Mouse (Mus musculus): Measurements from ENCODE around the gene Ttc9c. TPM values are rescaled to one million over a fixed set of nuclear protein-coding genes. Genes with fewer than 3 reads are reported as not detected.

The Ttc9c gene
- polyA plus RNA-seq, 1 experiment from 2014 or later: 63.3 TPM

- Histone ChIP-seq H3K27ac (replicated peaks; ENCODE audit: low read depth, low read length) (no peak overlapping the region), H3K36me3 (ENCODE audit: control insufficient read depth, insufficient read depth, low read length) (peaks cover 40% of the 10 kb centered on the region), H3K4me3 (ENCODE audit: low read depth, low read length) (no peak overlapping the region), H3K9ac (ENCODE audit: low read length) (no peak overlapping the region), H3K4me2 (ENCODE audit: low read depth, severe bottlenecking) (no peak overlapping the region), H3K4me1 (ENCODE audit: control insufficient read depth, insufficient read depth, low read length) (no peaks in the 10 kb centered on the region), H3K9me3 (ENCODE audit: control insufficient read depth, low read length) (peaks cover 10% of the 10 kb centered on the region), H3K27me3 (ENCODE audit: control insufficient read depth, insufficient read depth, low read length) (no peaks in the 10 kb centered on the region)
- ATAC-seq (ENCODE audit: insufficient number of reproducible peaks, low FRiP score, low TSS enrichment, low read depth): no peak
- 95% methylated on average over 4 of the region's 4 CpGs for WGBS
- DNase-seq (ENCODE audit: low spot score): no peak
Observed at GRCm38 (mm10) chr19:8763276-8763675, 55.9 kb downstream of the Ttc9c start.

DNA sequence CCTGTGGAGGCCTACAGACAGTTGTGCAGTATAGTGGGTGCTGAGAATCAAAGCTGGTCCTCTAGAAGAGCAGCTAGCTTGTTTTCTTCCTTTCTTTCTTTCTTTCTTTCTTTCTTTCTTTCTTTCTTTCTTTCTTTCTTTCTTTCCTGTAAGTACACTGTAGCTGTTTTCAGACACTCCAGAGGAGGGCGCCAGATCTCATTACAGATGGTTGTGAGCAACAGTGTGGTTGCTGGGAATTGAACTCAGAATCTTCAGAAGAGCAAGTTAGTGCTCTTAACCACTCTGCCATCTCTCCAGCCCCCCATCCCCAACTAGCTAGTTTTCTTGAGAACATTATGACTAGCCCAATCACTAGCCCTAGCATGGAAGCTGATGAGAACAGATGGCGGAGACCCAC is 58.4 kb downstream of the Ttc9c start:
- peaks cover 10% of the 10 kb centered on the region for H3K9me3 ChIP-seq (ENCODE audit: control insufficient read depth, low read length)
- no peak for DNase-seq (ENCODE audit: low spot score)
- no peak overlapping the region for H3K4me2 ChIP-seq (ENCODE audit: low read depth, severe bottlenecking)
- no peak for ATAC-seq (ENCODE audit: insufficient number of reproducible peaks, low FRiP score, low TSS enrichment, low read depth)
- H3K36me3 ChIP-seq (ENCODE audit: control insufficient read depth, insufficient read depth, low read length): peaks cover 25% of the 10 kb centered on the region
- no peak overlapping the region for H3K9ac ChIP-seq (ENCODE audit: low read length)
- 88% methylated on average over 2 of the region's 2 CpGs for WGBS
- no peaks in the 10 kb centered on the region for H3K27me3 ChIP-seq (ENCODE audit: control insufficient read depth, insufficient read depth, low read length)
- no peak overlapping the region for H3K27ac ChIP-seq (replicated peaks; ENCODE audit: low read depth, low read length)
- H3K4me1 ChIP-seq (ENCODE audit: control insufficient read depth, insufficient read depth, low read length): no peaks in the 10 kb centered on the region
- H3K4me3 ChIP-seq (ENCODE audit: low read depth, low read length): no peak overlapping the region

Other genes starting within 250 kb of the Ttc9c start
- gene Slc22a8, start 228.1 kb downstream of the Ttc9c start, polyA plus RNA-seq (2014; fragmentation: Nextera tagmentation; extraction: Ambion mirVana): not detected in 2 replicates
- not detected in 2 replicates for gene Slc22a6, start 201.3 kb downstream of the Ttc9c start, polyA plus RNA-seq (2014; fragmentation: Nextera tagmentation; extraction: Ambion mirVana)
- gene Chrm1, start 155.5 kb downstream of the Ttc9c start, polyA plus RNA-seq (2014; fragmentation: Nextera tagmentation; extraction: Ambion mirVana): 0.15 and 0.27 TPM in 2 replicates
- 108 and 114 TPM in 2 replicates for gene Slc3a2, start 96.0 kb downstream of the Ttc9c start, polyA plus RNA-seq (2014; fragmentation: Nextera tagmentation; extraction: Ambion mirVana)
- gene Wdr74, start 83.5 kb downstream of the Ttc9c start, polyA plus RNA-seq (2014; fragmentation: Nextera tagmentation; extraction: Ambion mirVana): 92.9 and 100 TPM in 2 replicates
- gene 1700092M07Rik, start 78.6 kb downstream of the Ttc9c start, polyA plus RNA-seq (2014; fragmentation: Nextera tagmentation; extraction: Ambion mirVana): 0.99 and 1.8 TPM in 2 replicates
- gene Stx5a, start 77.9 kb downstream of the Ttc9c start, polyA plus RNA-seq (2014; fragmentation: Nextera tagmentation; extraction: Ambion mirVana): 125 and 127 TPM in 2 replicates
- gene Nxf1, start 62.3 kb downstream of the Ttc9c start, polyA plus RNA-seq (2014; fragmentation: Nextera tagmentation; extraction: Ambion mirVana): 228 and 247 TPM in 2 replicates
- gene Tmem223, start 48.3 kb downstream of the Ttc9c start, polyA plus RNA-seq (2014; fragmentation: Nextera tagmentation; extraction: Ambion mirVana): 183 and 204 TPM in 2 replicates
- 49.1 and 51.3 TPM in 2 replicates for gene Tmem179b, start 44.9 kb downstream of the Ttc9c start, polyA plus RNA-seq (2014; fragmentation: Nextera tagmentation; extraction: Ambion mirVana)
- 22.5 and 23.0 TPM in 2 replicates for gene Taf6l, start 32.9 kb downstream of the Ttc9c start, polyA plus RNA-seq (2014; fragmentation: Nextera tagmentation; extraction: Ambion mirVana)
- gene Polr2g, start 20.8 kb downstream of the Ttc9c start, polyA plus RNA-seq (2014; fragmentation: Nextera tagmentation; extraction: Ambion mirVana): 197 and 206 TPM in 2 replicates
- 4.8 and 5.0 TPM in 2 replicates for gene Zbtb3, start 16.8 kb downstream of the Ttc9c start, polyA plus RNA-seq (2014; fragmentation: Nextera tagmentation; extraction: Ambion mirVana)
- gene Hnrnpul2, start 677 bp upstream of the Ttc9c start, polyA plus RNA-seq (2014; fragmentation: Nextera tagmentation; extraction: Ambion mirVana): 6.9 and 8.0 TPM in 2 replicates
- gene AC129217.1, start 10.4 kb upstream of the Ttc9c start, polyA plus RNA-seq (2014; fragmentation: Nextera tagmentation; extraction: Ambion mirVana): not detected in 2 replicates
- gene Bscl2, start 18.1 kb upstream of the Ttc9c start, polyA plus RNA-seq (2014; fragmentation: Nextera tagmentation; extraction: Ambion mirVana): 34.1 and 35.0 TPM in 2 replicates
- gene Gng3, start 19.9 kb upstream of the Ttc9c start, polyA plus RNA-seq (2014; fragmentation: Nextera tagmentation; extraction: Ambion mirVana): 9.1 and 9.6 TPM in 2 replicates
- gene Lrrn4cl, start 31.4 kb upstream of the Ttc9c start, polyA plus RNA-seq (2014; fragmentation: Nextera tagmentation; extraction: Ambion mirVana): 0.12 and 0.47 TPM in 2 replicates
- gene Ubxn1, start 52.2 kb upstream of the Ttc9c start, polyA plus RNA-seq (2014; fragmentation: Nextera tagmentation; extraction: Ambion mirVana): 186 and 196 TPM in 2 replicates
- gene Uqcc3, start 61.6 kb upstream of the Ttc9c start, polyA plus RNA-seq (2014; fragmentation: Nextera tagmentation; extraction: Ambion mirVana): 53.5 and 60.2 TPM in 2 replicates
- 110 and 128 TPM in 2 replicates for gene Lbhd1, start 64.4 kb upstream of the Ttc9c start, polyA plus RNA-seq (2014; fragmentation: Nextera tagmentation; extraction: Ambion mirVana)
- gene Gm49403, start 64.6 kb upstream of the Ttc9c start, polyA plus RNA-seq (2014; fragmentation: Nextera tagmentation; extraction: Ambion mirVana): not detected in 2 replicates
- gene 1810009A15Rik, start 69.5 kb upstream of the Ttc9c start, polyA plus RNA-seq (2014; fragmentation: Nextera tagmentation; extraction: Ambion mirVana): 127 and 132 TPM in 2 replicates
- gene Gm49416, start 69.6 kb upstream of the Ttc9c start, polyA plus RNA-seq (2014; fragmentation: Nextera tagmentation; extraction: Ambion mirVana): 0.24 TPM in 1 of 2 replicates, not detected in the other
- gene Ints5, start 73.7 kb upstream of the Ttc9c start, polyA plus RNA-seq (2014; fragmentation: Nextera tagmentation; extraction: Ambion mirVana): 38.5 and 39.2 TPM in 2 replicates
- 111 and 122 TPM in 2 replicates for gene Ganab, start 78.7 kb upstream of the Ttc9c start, polyA plus RNA-seq (2014; fragmentation: Nextera tagmentation; extraction: Ambion mirVana)
- 33.1 and 37.2 TPM in 2 replicates for gene B3gat3, start 101.0 kb upstream of the Ttc9c start, polyA plus RNA-seq (2014; fragmentation: Nextera tagmentation; extraction: Ambion mirVana)
- gene Rom1, start 110.0 kb upstream of the Ttc9c start, polyA plus RNA-seq (2014; fragmentation: Nextera tagmentation; extraction: Ambion mirVana): 1.1 and 1.4 TPM in 2 replicates
- gene Eml3, start 110.2 kb upstream of the Ttc9c start, polyA plus RNA-seq (2014; fragmentation: Nextera tagmentation; extraction: Ambion mirVana): 17.9 and 18.0 TPM in 2 replicates
- gene Mta2, start 122.5 kb upstream of the Ttc9c start, polyA plus RNA-seq (2014; fragmentation: Nextera tagmentation; extraction: Ambion mirVana): 58.5 and 62.0 TPM in 2 replicates
- 33.2 and 35.2 TPM in 2 replicates for gene Tut1, start 134.5 kb upstream of the Ttc9c start, polyA plus RNA-seq (2014; fragmentation: Nextera tagmentation; extraction: Ambion mirVana)
- 567 and 588 TPM in 2 replicates for gene Eef1g, start 147.7 kb upstream of the Ttc9c start, polyA plus RNA-seq (2014; fragmentation: Nextera tagmentation; extraction: Ambion mirVana)
- 7.7 and 8.9 TPM in 2 replicates for gene Ahnak, start 170.0 kb upstream of the Ttc9c start, polyA plus RNA-seq (2014; fragmentation: Nextera tagmentation; extraction: Ambion mirVana)

Measured in limb, embryonic 11.5 days (tissue).